Mouse (Mus musculus) embryonic fibroblast, embryonic 13.5 days (primary cell): Measurements from ENCODE around the gene Grk4. TPM values are rescaled to one million over a fixed set of nuclear protein-coding genes. Genes with fewer than 3 reads are reported as not detected.

Experiments
- H3K27ac ChIP-seq: 2 replicates; pipeline ENCODE4 v1.5.1; 2012; ENCODE audit warnings: low read length, control low read depth, inconsistent platforms; ENCODE audit not compliant: insufficient read depth
- H3K4me1 ChIP-seq: 2 replicates; pipeline ENCODE4 v1.6.1; 2011; ENCODE audit warnings: low read length; ENCODE audit not compliant: control insufficient read depth, insufficient read depth
- H3K4me3 ChIP-seq: 2 replicates; pipeline ENCODE4 v1.5.1; 2011; ENCODE audit warnings: mild to moderate bottlenecking, control low read depth, low read length; ENCODE audit not compliant: insufficient read depth
- CTCF ChIP-seq: IDR thresholded peaks from 2 replicates; pipeline ENCODE4 v1.5.1; 2011; ENCODE audit warnings: mild to moderate bottlenecking, control low read depth, low read length, moderate library complexity, borderline replicate concordance; ENCODE audit not compliant: insufficient read depth
- POLR2A ChIP-seq: IDR thresholded peaks from 2 replicates; pipeline ENCODE4 v1.6.1; 2011; ENCODE audit warnings: low read depth, mild to moderate bottlenecking, control low read depth, low read length, moderate library complexity
- polyA plus RNA-seq: library from polyadenylated mRNA; stranded (reverse); fragments of >200 nt; gene quantifications from 2 replicates; pipeline ENCODE4 v1.2.4, GENCODE M21; 2011; ENCODE audit warnings: low read depth; ENCODE audit not compliant: missing spikeins, insufficient read length

The Grk4 gene
- polyA plus RNA-seq, 1 experiment = 3.3 TPM

DNA sequence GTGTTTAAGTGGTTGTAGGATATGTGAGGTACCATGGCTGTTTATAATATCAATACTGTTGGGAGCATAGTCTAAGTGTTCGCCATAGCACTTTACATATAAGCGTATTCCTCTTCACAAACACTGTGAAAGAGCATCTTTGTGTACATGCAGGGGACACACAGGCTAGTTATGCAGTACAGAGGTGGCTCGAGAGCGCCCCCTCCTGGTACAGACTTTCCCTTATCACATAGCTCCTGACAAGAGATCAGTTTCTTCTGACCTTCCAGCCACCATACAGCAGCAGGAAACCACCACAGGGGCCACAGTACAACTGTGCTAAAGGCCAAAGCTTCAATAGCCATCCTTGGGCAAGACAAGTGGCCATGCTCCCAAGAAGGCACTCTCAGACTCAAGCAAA lies 12.6 kb upstream of the Grk4 start:
- no peak overlapping the region for H3K4me3 ChIP-seq
- H3K4me1 ChIP-seq = peaks cover 9% of the 10 kb centered on the region; the same call in 1 of the 2 replicates
- TF ChIP-seq POLR2A (no peak), CTCF (peak; percentile 44; the same call in 1 of the 2 replicates)
- no peak overlapping the region for H3K27ac ChIP-seq

DNA sequence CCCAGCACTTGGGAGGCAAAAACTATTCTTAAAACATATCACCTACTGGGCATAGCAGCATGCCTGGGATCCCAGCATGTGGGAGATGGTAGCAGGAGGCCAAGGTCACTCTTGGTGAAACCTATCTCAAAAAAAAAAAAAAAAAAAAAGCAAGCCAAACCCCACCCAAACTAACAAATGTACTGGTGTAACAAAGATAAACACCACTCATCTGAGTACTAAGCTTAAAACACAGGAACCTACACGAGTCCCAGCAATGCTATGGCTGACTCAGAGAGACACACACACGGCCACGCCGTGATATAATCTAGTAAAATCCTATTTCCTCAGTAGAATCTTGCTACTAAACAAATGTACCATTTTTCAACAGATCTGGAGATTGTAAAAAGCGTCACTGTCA lies 7.2 kb upstream of the Grk4 start:
- Histone ChIP-seq H3K4me3 (no peak overlapping the region), H3K4me1 (no peaks in the 10 kb centered on the region), H3K27ac (no peak overlapping the region)
- no peak for TF ChIP-seq CTCF
- TF ChIP-seq POLR2A = no peak

- H3K27ac ChIP-seq = no peak overlapping the region
- TF ChIP-seq POLR2A (no peak), CTCF (no peak)
- no peaks in the 10 kb centered on the region for H3K4me1 ChIP-seq
- H3K4me3 ChIP-seq = no peak overlapping the region
Observed at GRCm38 (mm10) chr5:34654881-34655280, 5.3 kb upstream of the Grk4 start.

GRCm38 (mm10) chr5:34657556-34657955 lies 2.6 kb upstream of the Grk4 start:
- TF ChIP-seq CTCF (no peak), POLR2A (no peak)
- H3K27ac ChIP-seq = no peak overlapping the region
- H3K4me1 ChIP-seq = no peaks in the 10 kb centered on the region
- H3K4me3 ChIP-seq = no peak overlapping the region

DNA sequence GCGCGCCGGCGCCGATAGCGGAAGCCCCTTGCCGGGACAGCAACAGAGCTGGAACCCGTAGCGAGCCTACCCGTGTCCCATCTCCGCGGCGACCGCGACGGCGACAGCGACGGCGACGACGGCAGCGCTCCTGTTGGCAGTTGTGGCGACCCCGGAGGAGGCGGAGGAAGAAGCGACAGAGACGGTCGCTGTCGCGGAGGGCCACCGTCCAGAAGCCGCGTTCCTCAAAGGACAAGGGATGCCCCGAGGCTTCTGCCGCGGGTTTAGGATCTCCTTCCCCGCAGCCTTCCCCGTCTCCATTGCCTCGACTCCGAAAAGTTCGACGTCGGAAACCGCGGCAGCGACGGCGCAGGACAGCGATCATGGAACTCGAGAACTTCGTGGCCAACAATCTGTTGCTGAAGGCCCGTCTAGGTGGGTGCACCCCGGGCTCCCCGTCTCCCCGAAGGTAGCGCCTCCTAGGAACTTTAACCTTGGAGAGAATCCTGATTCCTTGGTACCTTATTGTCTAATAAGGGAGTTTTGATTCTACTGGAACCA lies 482 bp downstream of the Grk4 start:
- peak overlapping the region; percentile 80 for H3K27ac ChIP-seq
- peaks cover 6% of the 10 kb centered on the region for H3K4me1 ChIP-seq
- peak overlapping the region; percentile 70 for H3K4me3 ChIP-seq

DNA sequence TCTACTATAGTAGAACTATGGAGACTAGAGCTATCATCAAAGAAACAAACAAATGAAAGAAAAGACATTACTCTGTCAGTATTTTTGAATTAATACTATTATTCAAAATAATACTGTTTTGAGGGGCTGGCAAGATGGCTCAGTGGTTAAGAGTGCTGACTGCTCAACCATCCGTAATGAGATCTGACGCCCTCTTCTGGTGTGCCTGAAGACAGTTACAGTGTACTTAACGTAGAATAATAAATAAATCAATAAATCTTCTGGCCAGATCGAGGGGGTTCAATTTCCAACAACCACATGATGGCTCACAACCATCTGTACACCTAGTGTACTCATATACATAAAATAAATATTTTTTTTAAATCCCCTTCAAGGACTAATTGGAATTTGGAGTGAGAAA lies 1.7 kb downstream of the Grk4 start:
- no peak overlapping the region for H3K4me3 ChIP-seq
- H3K27ac ChIP-seq = no peak overlapping the region
- TF ChIP-seq POLR2A (no peak), CTCF (no peak)
- peaks cover 6% of the 10 kb centered on the region for H3K4me1 ChIP-seq

More for the DNA sequence above, 482 bp downstream of the Grk4 start:
- TF ChIP-seq CTCF (no peak), POLR2A (no peak)

DNA sequence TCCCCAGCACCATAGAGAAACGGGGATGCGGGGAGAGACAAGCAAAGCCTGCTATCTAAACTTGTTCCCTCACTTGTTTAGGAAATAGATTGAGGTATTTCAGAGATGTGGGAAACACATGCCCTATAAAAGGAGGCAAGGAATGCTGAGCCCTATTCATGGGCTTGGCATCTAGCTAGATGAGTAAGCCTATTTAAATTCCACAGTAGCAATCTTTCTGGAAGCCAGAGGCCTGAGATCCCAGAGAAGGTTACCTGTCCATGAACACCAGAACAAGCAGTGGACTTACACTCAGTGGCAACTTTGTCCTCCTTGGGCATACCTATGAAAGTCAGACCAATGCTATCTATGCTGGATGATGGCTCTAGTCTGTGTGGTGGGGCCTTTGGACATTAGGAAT lies 3.1 kb downstream of the Grk4 start:
- peak overlapping the region; percentile 62; the same call in 1 of the 2 replicates for H3K27ac ChIP-seq
- TF ChIP-seq CTCF (no peak), POLR2A (no peak)

GRCm38 (mm10) chr5:34669493-34669892 lies 9.3 kb downstream of the Grk4 start:
- Histone ChIP-seq H3K27ac (no peak overlapping the region), H3K4me1 (no peaks in the 10 kb centered on the region), H3K4me3 (no peak overlapping the region)
- TF ChIP-seq CTCF (no peak), POLR2A (no peak)

More for the DNA sequence above, 3.1 kb downstream of the Grk4 start:
- no peak overlapping the region for H3K4me3 ChIP-seq
- peaks cover 6% of the 10 kb centered on the region for H3K4me1 ChIP-seq

- TF ChIP-seq CTCF (no peak), POLR2A (no peak)
- no peaks in the 10 kb centered on the region for H3K4me1 ChIP-seq
- H3K4me3 ChIP-seq = no peak overlapping the region
- no peak overlapping the region for H3K27ac ChIP-seq
Observed at GRCm38 (mm10) chr5:34670280-34670679, 10.1 kb downstream of the Grk4 start.

- TF ChIP-seq CTCF = no peak
- no peak for TF ChIP-seq POLR2A
- no peaks in the 10 kb centered on the region for H3K4me1 ChIP-seq
- no peak overlapping the region for H3K4me3 ChIP-seq
- no peak overlapping the region for H3K27ac ChIP-seq
Observed at GRCm38 (mm10) chr5:34689868-34690267, 29.7 kb downstream of the Grk4 start.
